Mouse (Mus musculus): Measurements from ENCODE around the gene Phb2.

Phb2 gene

GRCm38 (mm10) chr6:124750405-124750804, 38.3 kb downstream of the Phb2 start:
- no peak for DNase-seq

GRCm38 (mm10) chr6:124753861-124754260, 41.7 kb downstream of the Phb2 start:
- no peak for DNase-seq

GRCm38 (mm10) chr6:124755306-124755705, 43.2 kb downstream of the Phb2 start:
- DNase-seq: no peak

- DNase-seq: peak; percentile 81 to 83
Observed at GRCm38 (mm10) chr6:124755831-124756595, 43.9 kb downstream of the Phb2 start, which contains the start of the genes Gm45234 and Atn1. TSS of gene Gm45234 (minus strand) at chr6:124756021. TSS of gene Atn1 (minus strand) at chr6:124756524.

- DNase-seq: peak; percentile 89
Observed at GRCm38 (mm10) chr6:124756652-124757350, 44.7 kb downstream of the Phb2 start.

DNA sequence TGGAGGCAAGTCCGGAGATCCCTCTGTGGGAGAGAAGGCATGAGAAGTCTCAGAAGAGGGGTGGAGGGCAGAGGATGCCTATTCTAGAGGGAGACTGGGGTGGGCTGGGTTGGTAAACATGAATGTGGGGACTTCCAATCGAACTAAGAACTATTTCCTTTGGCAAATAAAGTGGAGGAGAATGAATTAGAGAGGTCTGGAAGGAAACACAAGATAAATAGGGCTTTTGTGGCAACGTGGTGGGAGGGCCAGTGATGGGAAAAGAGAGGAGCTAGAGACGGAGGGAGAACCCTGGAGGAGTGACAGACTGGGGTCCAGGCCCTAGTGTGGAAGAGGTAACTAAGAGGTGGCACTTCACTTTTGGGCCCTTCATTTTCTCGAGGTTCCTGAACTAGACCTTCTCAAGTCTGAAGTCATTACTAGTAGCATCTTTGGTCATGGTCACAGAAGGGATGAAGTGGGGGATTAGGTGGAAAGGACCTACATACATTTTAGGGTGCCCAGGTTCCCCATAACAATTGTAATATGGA, 45.3 kb downstream of the Phb2 start:
- no peak for DNase-seq

DNA sequence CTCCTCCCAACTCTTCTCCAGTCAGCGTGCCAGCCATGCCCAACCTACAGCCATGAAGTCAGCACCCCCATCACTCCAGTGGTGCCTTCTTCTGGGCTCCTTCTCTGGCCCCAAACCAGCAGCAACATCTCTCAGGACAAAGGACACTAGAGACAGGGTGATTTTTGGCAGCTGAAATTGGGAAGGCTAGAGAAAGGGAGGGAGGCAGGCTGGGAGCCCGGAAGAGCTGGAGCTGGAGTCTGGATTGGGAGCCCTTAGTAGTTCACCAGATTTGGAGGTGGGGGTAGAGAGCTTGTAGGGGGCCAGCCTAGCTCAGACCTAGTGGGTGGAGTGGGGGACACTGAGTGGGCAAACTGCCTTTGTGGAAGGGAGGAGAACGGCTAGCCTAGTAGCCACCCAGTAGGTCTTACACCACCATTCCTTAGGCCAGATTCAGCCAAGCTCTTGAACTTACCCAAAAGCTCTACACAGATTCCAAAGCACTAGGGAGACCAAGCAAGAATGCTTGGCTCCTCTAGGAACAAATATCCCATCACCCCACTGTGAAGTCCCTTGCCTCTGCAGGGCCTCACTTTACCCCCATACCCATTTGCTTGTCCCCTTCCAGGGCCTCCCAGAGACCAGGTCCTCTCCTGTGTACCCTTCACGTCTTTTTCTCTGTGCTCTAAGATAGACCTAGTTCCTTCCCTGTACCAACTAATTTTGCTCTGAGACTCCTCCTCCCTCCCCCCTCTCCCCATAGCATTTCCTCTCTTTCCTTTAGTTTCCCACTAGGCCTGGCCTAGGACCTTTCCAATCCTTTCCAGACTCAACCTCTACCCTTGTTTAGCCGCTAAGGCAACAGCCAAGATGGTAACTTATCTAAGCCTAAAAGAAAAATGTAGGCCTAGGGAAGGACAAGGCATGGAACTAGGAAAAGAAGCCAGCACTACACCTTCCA, 46.0 kb downstream of the Phb2 start:
- peak; percentile 72 to 77 for DNase-seq

DNA sequence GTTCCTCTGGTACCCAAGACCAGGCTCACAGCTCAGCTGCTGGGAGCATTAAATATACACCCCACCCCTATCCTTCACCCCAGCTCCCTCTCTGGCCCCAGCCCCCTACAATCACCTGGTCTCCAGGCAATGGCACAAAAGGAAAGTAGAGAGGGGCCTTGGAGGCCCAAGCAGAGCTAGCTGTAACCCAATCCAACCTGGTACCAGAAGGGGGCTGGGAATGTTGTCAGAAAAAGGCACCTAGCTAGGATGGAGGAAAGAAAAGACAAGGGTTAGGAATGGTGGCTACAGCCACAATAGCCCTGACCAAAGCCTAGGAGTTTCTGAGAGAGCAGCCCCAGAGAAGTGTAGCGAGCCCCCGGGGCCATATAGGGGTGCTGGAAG, 46.7 kb downstream of the Phb2 start:
- no peak for DNase-seq

GRCm38 (mm10) chr6:124759259-124759658, 47.1 kb downstream of the Phb2 start:
- peak; percentile 87 to 93 for DNase-seq

DNA sequence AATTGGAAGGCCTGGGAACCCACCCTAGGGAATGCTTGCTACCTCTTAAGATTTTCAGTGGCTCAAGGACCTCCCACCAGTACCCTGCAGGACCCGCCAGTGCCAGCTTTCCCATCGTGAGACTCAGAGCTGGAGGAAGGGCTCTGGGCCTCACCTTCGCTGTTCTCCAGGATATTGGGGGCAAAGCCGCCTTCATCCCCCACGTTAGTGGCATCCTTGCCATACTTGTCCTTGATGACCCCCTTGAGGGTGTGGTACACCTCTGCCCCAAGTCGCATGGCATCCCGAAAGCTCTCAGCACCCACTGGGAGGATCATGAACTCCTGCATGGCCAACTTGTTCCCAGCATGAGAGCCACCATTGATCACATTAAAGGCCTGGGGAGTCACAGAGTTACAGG, 53.8 kb downstream of the Phb2 start:
- no peak for DNase-seq
